Mouse (Mus musculus) hindbrain, embryonic 10.5 days (tissue): Measurements from ENCODE around the gene Sbf1. TPM values are rescaled to one million over a fixed set of nuclear protein-coding genes. Genes with fewer than 3 reads are reported as not detected.
A peak's percentile ranks its signal among the peaks of the same experiment; 100 is the strongest.

Source experiments
- DNase-seq: peaks from one replicate; pipeline ENCODE4 v3.0.0-alpha.2; 2017; ENCODE audit warnings: low spot score
- H3K27ac ChIP-seq: fragments of 300-500 bp; sonication (generic); 2 replicates; pipeline ENCODE4 v1.5.1; 2016; ENCODE audit warnings: mild to moderate bottlenecking, moderate library complexity
- H3K27me3 ChIP-seq: fragments of 300-500 bp; sonication (generic); 2 replicates; pipeline ENCODE4 v1.6.1; 2016; ENCODE audit warnings: mild to moderate bottlenecking; ENCODE audit not compliant: poor library complexity, insufficient read depth, severe bottlenecking
- H3K36me3 ChIP-seq: fragments of 300-500 bp; sonication (generic); 2 replicates; pipeline ENCODE4 v1.6.1; 2016; ENCODE audit warnings: mild to moderate bottlenecking, moderate library complexity
- H3K4me1 ChIP-seq: fragments of 300-500 bp; sonication (generic); replicated peaks from 2 replicates; pipeline ENCODE4 v1.6.1; 2016; ENCODE audit warnings: mild to moderate bottlenecking
- H3K4me3 ChIP-seq: fragments of 300-500 bp; sonication (generic); 2 replicates; pipeline ENCODE4 v1.5.1; 2016; ENCODE audit warnings: mild to moderate bottlenecking, moderate library complexity
- H3K9me3 ChIP-seq: fragments of 300-500 bp; sonication (generic); 2 replicates; pipeline ENCODE4 v1.6.1; 2016; ENCODE audit warnings: mild to moderate bottlenecking, moderate library complexity
- WGBS: fragments of 180-500 bp; shearing (Covaris S2); methylation state at CpG from one replicate; pipeline ENCODE4 v1.1.7; 2016; 5-methylcytosine and 5-hydroxymethylcytosine counted together
- polyA plus RNA-seq: library from polyadenylated mRNA; unstranded; fragments of >200 nt; fragmentation: Nextera tagmentation; extraction: Ambion mirVana; gene quantifications from 2 replicates; pipeline ENCODE4 v1.2.1, GENCODE M21; 2016

Gene Sbf1
- polyA plus RNA-seq, 1 experiment from 2014 or later, result 103 TPM

DNA sequence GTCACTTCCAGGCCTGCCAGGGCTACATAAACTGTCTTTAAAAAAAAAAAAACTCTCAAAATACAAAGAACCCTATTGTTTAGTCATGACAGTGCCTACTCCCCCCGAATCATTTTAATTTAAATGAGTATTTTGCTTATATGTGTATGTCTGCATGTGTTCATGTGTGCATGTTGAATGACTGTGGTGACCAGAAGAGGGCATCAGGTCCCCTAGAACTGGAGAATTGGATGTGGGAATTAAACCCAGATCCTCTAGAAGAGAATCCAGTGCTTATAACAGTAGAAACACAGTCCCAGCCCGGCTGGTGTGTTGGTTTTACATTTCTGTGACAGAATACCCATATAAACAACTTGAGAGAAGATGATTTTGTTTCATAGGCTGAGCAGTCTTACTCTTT is 74.1 kb downstream of the Sbf1 start:
- Histone ChIP-seq H3K27me3 (no peaks in the 10 kb centered on the region), H3K4me1 (no peaks in the 10 kb centered on the region), H3K4me3 (no peak overlapping the region), H3K9me3 (no peaks in the 10 kb centered on the region), H3K27ac (no peak overlapping the region), H3K36me3 (peaks cover 54% of the 10 kb centered on the region)
- no peak for DNase-seq
- WGBS, result 77% methylated on average over 2 of the region's 2 CpGs

DNA sequence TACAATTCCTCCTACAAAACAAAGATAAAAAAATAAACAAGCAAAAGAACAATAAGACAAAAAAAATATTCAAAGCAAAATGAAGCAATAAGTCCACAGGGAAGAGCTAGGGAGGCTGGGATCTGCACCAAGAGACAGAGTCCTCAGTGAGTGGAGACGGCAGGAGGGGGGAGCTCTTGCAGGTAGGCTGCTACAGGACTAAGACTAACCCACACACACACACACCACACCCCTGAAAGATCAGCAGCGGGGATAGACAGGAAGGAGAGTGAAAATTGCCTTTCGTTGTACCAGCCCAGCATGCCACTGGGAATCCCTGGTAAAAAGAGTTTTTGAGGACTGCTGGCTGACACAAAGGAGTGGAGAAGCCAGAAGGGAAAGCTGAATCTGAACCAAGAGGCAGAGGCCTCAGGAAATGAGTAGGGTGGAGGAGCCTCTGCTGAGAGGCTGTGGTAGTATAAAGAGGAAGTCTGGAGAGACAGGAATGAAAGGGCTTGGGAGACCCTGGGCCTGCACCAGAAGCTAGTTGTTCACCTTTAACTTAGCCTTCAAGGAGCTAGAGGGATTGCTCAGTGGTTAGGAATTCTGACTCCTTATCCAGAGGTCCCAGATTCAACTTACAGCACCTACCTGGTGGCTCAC is 75.2 kb downstream of the Sbf1 start:
- Histone ChIP-seq H3K27ac (0 out of 2 replicates have a peak overlapping the region, but pooled peaks have one; percentile 14), H3K9me3 (no peaks in the 10 kb centered on the region), H3K27me3 (no peaks in the 10 kb centered on the region), H3K4me3 (no peak overlapping the region), H3K36me3 (peaks cover 45% of the 10 kb centered on the region), H3K4me1 (no peaks in the 10 kb centered on the region)
- WGBS, result 71% methylated on average over 3 of the region's 3 CpGs
- DNase-seq, result no peak

Other genes starting within 250 kb of the Sbf1 start
- 56.2 and 57.8 TPM in 2 replicates for gene Trabd, start 240.2 kb downstream of the Sbf1 start, polyA plus RNA-seq
- 15.9 and 21.6 TPM in 2 replicates for gene Selenoo, start 226.2 kb downstream of the Sbf1 start, polyA plus RNA-seq
- 23.7 and 26.0 TPM in 2 replicates for gene Tubgcp6, start 192.2 kb downstream of the Sbf1 start, polyA plus RNA-seq
- 16.4 and 18.5 TPM in 2 replicates for gene Hdac10, start 186.6 kb downstream of the Sbf1 start, polyA plus RNA-seq
- 23.7 and 28.5 TPM in 2 replicates for gene Mapk12, start 174.6 kb downstream of the Sbf1 start, polyA plus RNA-seq
- 34.9 and 46.6 TPM in 2 replicates for gene Mapk11, start 165.7 kb downstream of the Sbf1 start, polyA plus RNA-seq
- 133 and 155 TPM in 2 replicates for gene Plxnb2, start 134.5 kb downstream of the Sbf1 start, polyA plus RNA-seq
- 29.7 and 40.1 TPM in 2 replicates for gene Dennd6b, start 118.8 kb downstream of the Sbf1 start, polyA plus RNA-seq
- 27.2 and 45.7 TPM in 2 replicates for gene Ppp6r2, start 103.8 kb downstream of the Sbf1 start, polyA plus RNA-seq
- 0.25 and 0.27 TPM in 2 replicates for gene Adm2, start 7.4 kb upstream of the Sbf1 start, polyA plus RNA-seq
- not detected in 2 replicates for gene Miox, start 19.1 kb upstream of the Sbf1 start, polyA plus RNA-seq
- 49.2 and 52.0 TPM in 2 replicates for gene Lmf2, start 40.3 kb upstream of the Sbf1 start, polyA plus RNA-seq
- 187 and 194 TPM in 2 replicates for gene Ncaph2, start 40.4 kb upstream of the Sbf1 start, polyA plus RNA-seq
- 6.9 and 8.3 TPM in 2 replicates for gene Sco2, start 58.5 kb upstream of the Sbf1 start, polyA plus RNA-seq
- gene Tymp, start 61.7 kb upstream of the Sbf1 start, polyA plus RNA-seq, result 1.3 and 2.1 TPM in 2 replicates
- 0.96 and 3.3 TPM in 2 replicates for gene Odf3b, start 64.0 kb upstream of the Sbf1 start, polyA plus RNA-seq
- not detected in 2 replicates for gene Klhdc7b, start 69.6 kb upstream of the Sbf1 start, polyA plus RNA-seq
- not detected in 2 replicates for gene Syce3, start 95.2 kb upstream of the Sbf1 start, polyA plus RNA-seq
- gene Cpt1b, start 110.6 kb upstream of the Sbf1 start, polyA plus RNA-seq, result 0.82 and 1.5 TPM in 2 replicates
- 3.8 and 6.5 TPM in 2 replicates for gene C730034F03Rik, start 114.3 kb upstream of the Sbf1 start, polyA plus RNA-seq
- gene Gm44502, start 114.4 kb upstream of the Sbf1 start, polyA plus RNA-seq, result not detected in 2 replicates
- 50.9 and 64.1 TPM in 2 replicates for gene Chkb, start 114.6 kb upstream of the Sbf1 start, polyA plus RNA-seq
- gene Mapk8ip2, start 138.6 kb upstream of the Sbf1 start, polyA plus RNA-seq, result 22.2 and 40.3 TPM in 2 replicates
- 14.3 and 14.8 TPM in 2 replicates for gene Arsa, start 162.1 kb upstream of the Sbf1 start, polyA plus RNA-seq
- 2.8 and 3.5 TPM in 2 replicates for gene Shank3, start 184.3 kb upstream of the Sbf1 start, polyA plus RNA-seq